Mouse (Mus musculus) thymus, adult 2 months (tissue): Measurements from ENCODE around the gene Irf2. TPM values are rescaled to one million over a fixed set of nuclear protein-coding genes. Genes with fewer than 3 reads are reported as not detected.

Experiments
- DNase-seq: peaks from one replicate; pipeline ENCODE4 v3.0.0; 2021
- H3K27ac ChIP-seq: fragments of 200-500 bp; 2 replicates; pipeline ENCODE4 v1.5.1; 2012; ENCODE audit warnings: low read length, control low read depth; ENCODE audit not compliant: control insufficient read depth, insufficient read depth
- H3K27me3 ChIP-seq: fragments of 200-500 bp; 2 replicates; pipeline ENCODE4 v1.6.1; 2012; ENCODE audit warnings: mild to moderate bottlenecking, low read length, moderate library complexity, mixed read lengths; ENCODE audit not compliant: control insufficient read depth, insufficient read depth
- H3K36me3 ChIP-seq: fragments of 200-500 bp; 2 replicates; pipeline ENCODE4 v1.6.1; 2012; ENCODE audit warnings: mild to moderate bottlenecking, low read length, moderate library complexity; ENCODE audit not compliant: control insufficient read depth, insufficient read depth
- H3K4me1 ChIP-seq: fragments of 200-500 bp; replicated peaks from 2 replicates; pipeline ENCODE4 v1.6.1; 2012; ENCODE audit warnings: low read length; ENCODE audit not compliant: control insufficient read depth, insufficient read depth
- H3K4me3 ChIP-seq: fragments of 200-500 bp; 2 replicates; pipeline ENCODE4 v1.5.1; 2012; ENCODE audit warnings: mild to moderate bottlenecking, low read length, control low read depth, moderate library complexity; ENCODE audit not compliant: control insufficient read depth, insufficient read depth
- CTCF ChIP-seq: fragments of 200-500 bp; IDR thresholded peaks from 2 replicates; pipeline ENCODE4 v1.5.1; 2012; ENCODE audit warnings: mild to moderate bottlenecking, control low read depth, low read length, moderate library complexity, borderline replicate concordance; ENCODE audit not compliant: control insufficient read depth, poor library complexity, insufficient read depth; ENCODE audit errors: extremely low read depth
- POLR2A ChIP-seq: fragments of 200-500 bp; IDR thresholded peaks from 2 replicates; pipeline ENCODE4 v1.6.1; 2012; ENCODE audit warnings: mild to moderate bottlenecking, low read length, control low read depth, moderate library complexity; ENCODE audit not compliant: control insufficient read depth, poor library complexity, insufficient read depth; ENCODE audit errors: extremely low read depth
- WGBS: fragments of 180-500 bp; shearing (Covaris S2); methylation state at CpG from one replicate; pipeline ENCODE4 v1.1.7; 2018; 5-methylcytosine and 5-hydroxymethylcytosine counted together
- polyA plus RNA-seq: library from polyadenylated mRNA; depleted of rRNA; stranded (reverse); fragments of >200 nt; gene quantifications from 2 replicates; pipeline ENCODE4 v1.2.3, GENCODE M21; 2012

The Irf2 gene
- polyA plus RNA-seq, 1 experiment, result 29.8 TPM

- no peaks in the 10 kb centered on the region for H3K27me3 ChIP-seq
- TF ChIP-seq CTCF, result no peak
- TF ChIP-seq POLR2A, result no peak
- WGBS, result 55% methylated on average over 14 of the region's 14 CpGs
- H3K4me3 ChIP-seq, result no peak overlapping the region
- H3K4me1 ChIP-seq, result 0 out of 2 replicates have a peak, but pooled peaks cover 4% of the 10 kb centered on the region
- peaks cover 17% of the 10 kb centered on the region for H3K36me3 ChIP-seq
- H3K27ac ChIP-seq, result no peak overlapping the region
- no peak for DNase-seq
Observed at GRCm38 (mm10) chr8:46818106-46818989, 78.8 kb downstream of the Irf2 start.

DNA sequence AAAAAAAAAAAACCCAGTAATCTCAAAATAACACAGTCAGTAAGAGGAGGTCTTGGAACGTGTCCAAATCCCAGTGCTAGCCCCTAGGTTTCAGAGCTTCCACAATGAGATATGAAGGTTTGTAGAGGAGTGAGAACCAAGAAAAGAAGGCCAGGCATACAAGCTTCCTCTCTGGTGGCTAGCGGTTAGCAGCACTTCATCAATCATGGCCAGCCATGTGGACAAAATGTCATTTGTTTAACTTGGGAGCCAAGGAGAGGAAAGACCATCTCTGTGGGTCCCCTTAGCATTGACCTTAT is 79.4 kb downstream of the Irf2 start:
- 0 out of 2 replicates have a peak, but pooled peaks cover 4% of the 10 kb centered on the region for H3K4me1 ChIP-seq
- 85% methylated on average over 2 of the region's 2 CpGs for WGBS
- H3K27ac ChIP-seq, result no peak overlapping the region
- no peak for DNase-seq
- H3K36me3 ChIP-seq, result peaks cover 17% of the 10 kb centered on the region
- H3K27me3 ChIP-seq, result no peaks in the 10 kb centered on the region
- TF ChIP-seq POLR2A (no peak), CTCF (no peak)
- no peak overlapping the region for H3K4me3 ChIP-seq

DNA sequence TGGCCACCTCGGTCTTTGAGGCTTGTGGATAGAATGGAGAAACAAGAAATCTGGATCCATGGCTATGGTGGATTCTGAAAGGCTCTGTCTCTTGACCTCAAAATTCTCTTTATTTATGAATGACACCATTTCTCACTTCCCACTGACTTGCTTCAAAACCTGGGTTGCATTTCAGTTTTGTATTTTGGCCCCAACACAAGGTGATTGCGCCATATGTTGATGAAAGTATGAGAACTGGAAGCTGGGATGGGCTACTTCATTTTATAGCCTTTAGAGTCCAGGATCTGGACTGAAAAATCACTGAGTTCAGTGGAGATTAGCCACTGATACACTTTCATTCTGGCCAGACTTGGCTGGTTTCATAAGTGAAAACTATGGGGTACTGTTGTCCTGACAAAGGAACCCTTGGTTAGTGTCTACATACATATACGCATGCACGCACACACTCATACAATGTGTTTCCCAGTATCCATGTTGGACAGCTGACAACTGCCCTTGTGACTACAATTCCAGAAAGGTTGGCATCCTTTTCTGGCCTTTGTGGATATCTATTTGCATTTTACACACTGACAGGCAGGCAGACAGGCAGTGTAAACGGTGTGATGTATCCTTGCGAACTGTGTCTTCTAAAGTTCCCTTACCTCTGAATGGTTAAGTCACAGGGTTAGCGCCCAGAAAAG is 89.3 kb downstream of the Irf2 start:
- 97% methylated on average over 7 of the region's 7 CpGs for WGBS
- Histone ChIP-seq H3K36me3 (no peaks in the 10 kb centered on the region), H3K4me1 (no peaks in the 10 kb centered on the region), H3K4me3 (no peak overlapping the region), H3K27me3 (no peaks in the 10 kb centered on the region), H3K27ac (no peak overlapping the region)
- TF ChIP-seq POLR2A (no peak), CTCF (no peak)
- no peak for DNase-seq

DNA sequence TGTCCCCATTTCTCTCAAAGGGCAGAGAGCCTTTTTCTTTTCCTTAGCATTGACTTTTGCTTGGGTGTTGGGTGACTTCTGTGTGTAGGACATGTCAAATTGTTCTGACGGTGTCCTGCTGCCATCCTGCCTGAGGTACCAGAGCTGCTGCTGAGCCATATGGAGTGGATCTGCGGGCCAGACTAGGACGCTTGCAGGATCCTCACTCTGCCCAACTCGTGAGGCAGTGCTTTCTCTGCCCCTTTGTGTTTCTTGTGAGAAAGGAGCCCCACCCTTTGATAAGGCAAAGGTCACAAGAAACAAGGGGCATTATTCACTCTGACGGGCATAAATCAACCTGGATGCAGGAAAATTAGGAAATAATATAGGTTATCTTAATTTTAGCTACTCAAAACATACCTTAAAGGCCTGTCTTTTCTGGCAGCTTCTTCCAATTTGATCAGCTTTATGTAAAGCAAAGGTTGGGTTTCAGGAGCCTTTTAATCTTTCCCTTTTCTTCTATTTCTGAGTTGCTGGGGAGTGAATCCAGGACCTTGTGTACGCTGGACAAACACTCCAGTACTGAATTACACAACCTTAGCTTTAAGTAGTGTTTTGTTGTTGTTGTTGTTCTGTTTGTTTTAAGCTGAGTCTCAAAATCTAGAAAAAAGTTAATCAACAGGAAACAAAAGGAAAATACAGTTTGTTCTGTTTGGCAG is 90.0 kb downstream of the Irf2 start:
- Histone ChIP-seq H3K4me3 (no peak overlapping the region), H3K36me3 (no peaks in the 10 kb centered on the region), H3K27me3 (no peaks in the 10 kb centered on the region), H3K27ac (no peak overlapping the region), H3K4me1 (no peaks in the 10 kb centered on the region)
- DNase-seq, result no peak
- WGBS, result 95% methylated on average over 6 of the region's 6 CpGs
- TF ChIP-seq POLR2A (no peak), CTCF (no peak)

- Histone ChIP-seq H3K36me3 (no peaks in the 10 kb centered on the region), H3K27ac (no peak overlapping the region), H3K4me1 (no peaks in the 10 kb centered on the region), H3K27me3 (no peaks in the 10 kb centered on the region), H3K4me3 (no peak overlapping the region)
- WGBS, result 95% methylated on average over 11 of the region's 11 CpGs
- no peak for DNase-seq
- TF ChIP-seq CTCF (no peak), POLR2A (no peak)
Observed at GRCm38 (mm10) chr8:46830112-46830855, 90.8 kb downstream of the Irf2 start.

DNA sequence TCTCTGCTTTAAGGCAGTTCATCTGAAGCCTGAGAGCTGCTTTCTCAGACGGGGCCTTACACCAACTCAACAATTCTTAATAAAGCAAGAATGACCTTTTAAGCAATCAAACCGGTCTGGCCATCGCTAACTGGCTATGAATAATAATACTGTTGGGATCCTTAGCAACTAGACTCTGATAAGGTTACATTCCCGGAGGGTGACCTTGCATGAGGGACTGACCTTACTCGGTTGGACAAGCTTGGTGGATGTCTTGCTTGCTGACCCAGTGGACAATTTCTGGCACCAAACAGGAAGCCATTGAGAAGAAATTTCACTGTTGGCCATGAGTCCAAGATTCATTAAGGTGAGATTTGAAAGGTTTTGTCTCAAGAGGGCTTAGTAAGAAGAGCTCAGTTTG is 92.4 kb downstream of the Irf2 start:
- H3K36me3 ChIP-seq, result no peaks in the 10 kb centered on the region
- H3K27me3 ChIP-seq, result no peaks in the 10 kb centered on the region
- no peak for TF ChIP-seq POLR2A
- no peak for TF ChIP-seq CTCF
- H3K27ac ChIP-seq, result no peak overlapping the region
- H3K4me1 ChIP-seq, result no peaks in the 10 kb centered on the region
- WGBS, result 96% methylated on average over 5 of the region's 5 CpGs
- H3K4me3 ChIP-seq, result no peak overlapping the region
- no peak for DNase-seq
